In genomic region chr14:118473188-118473830, GRCm38 (mm10) we compare ENCODE assay signal across 9 mouse cellular contexts.
A peak's percentile ranks its signal among the peaks of the same experiment; 100 is the strongest.
DNase-seq lines count a peak whose midpoint lies in the region; ATAC-seq and TF ChIP-seq lines count a peak whose summit lies in the region.
"Had no signal": no experiment of that assay in that cellular context is flagged by ENCODE, and none has a peak within 500 bp of the region (broad histone marks: within the 10 kb centered on the region; RNA-seq: fewer than 3 reads in every experiment).

No protein-coding gene starts in this region.

- peak overlapping the region; percentile 51 for H3K9ac ChIP-seq in forebrain, embryonic 16.5 days (replicated peaks; ENCODE audit: low read depth, low read length)
- H3K9ac ChIP-seq in liver, embryonic 14.5 days (replicated peaks) = no peak overlapping the region

- no peak for TF ChIP-seq EP300 in liver, embryonic 14.5 days (IDR thresholded peaks at IDR 0.05; ENCODE audit: low read depth)

- 7% methylated on average over 20 of the region's 20 CpGs for WGBS in forebrain, embryonic 16.5 days
- WGBS in liver, embryonic 14.5 days (ENCODE audit: insufficient replicate concordance) = 17% methylated on average over 20 of the region's 20 CpGs

- no peak overlapping the region for H3K27ac ChIP-seq in forebrain, embryonic 16.5 days (ENCODE audit: low read length)
- no peak overlapping the region for H3K27ac ChIP-seq in liver, embryonic 14.5 days

- H3K4me1 ChIP-seq in E14TG2a.4 (replicated peaks; ENCODE audit: low read depth, low read length) = peaks cover 25% of the 10 kb centered on the region
- H3K4me1 ChIP-seq in forebrain, embryonic 16.5 days (replicated peaks; ENCODE audit: control insufficient read depth, insufficient read depth, low read length) = peaks cover 19% of the 10 kb centered on the region
- H3K4me1 ChIP-seq in liver, embryonic 14.5 days (replicated peaks; ENCODE audit: control insufficient read depth in 2 of 2, insufficient read depth in 2 of 2, low read length in 1 of 2) = no peaks in the 10 kb centered on the region

- peak overlapping the region; percentile 75 for H3K4me3 ChIP-seq in E14TG2a.4 (replicated peaks; ENCODE audit: low read length)
- peak overlapping the region; percentile 55 for H3K4me3 ChIP-seq in forebrain, embryonic 16.5 days (replicated peaks; ENCODE audit: low read length)
- H3K4me3 ChIP-seq in liver, embryonic 14.5 days (ENCODE audit: insufficient read depth in 1 of 2, low read depth in 2 of 2, low read length in 2 of 2) = peak overlapping the region in 1 of 2 experiments; percentile 31; a peak in 1 of 4 replicates

- H3K27me3 ChIP-seq in E14TG2a.4 (ENCODE audit: insufficient read depth, low read length) = peaks cover 17% of the 10 kb centered on the region
- no peaks in the 10 kb centered on the region; the same call in 1 of the 2 replicates for H3K27me3 ChIP-seq in forebrain, embryonic 16.5 days (replicated peaks; ENCODE audit: control insufficient read depth, insufficient read depth, low read length)
- H3K27me3 ChIP-seq in liver, embryonic 14.5 days (ENCODE audit: control insufficient read depth, insufficient read depth, low read length) = peaks cover 22% of the 10 kb centered on the region

- H3K9me3 ChIP-seq in E14TG2a.4 (ENCODE audit: low read length) = peaks cover 7% of the 10 kb centered on the region; the same call in 1 of the 2 replicates
- 0 out of 2 replicates have a peak, but pooled peaks cover 3% of the 10 kb centered on the region for H3K9me3 ChIP-seq in forebrain, embryonic 16.5 days (ENCODE audit: control insufficient read depth, low read length)
- no peaks in the 10 kb centered on the region for H3K9me3 ChIP-seq in liver, embryonic 14.5 days (ENCODE audit: control insufficient read depth, low read length)

- H3K36me3 ChIP-seq in E14TG2a.4 (ENCODE audit: insufficient read depth, low read length) = no peaks in the 10 kb centered on the region
- no peaks in the 10 kb centered on the region for H3K36me3 ChIP-seq in forebrain, embryonic 16.5 days (ENCODE audit: control insufficient read depth, insufficient read depth)
- no peaks in the 10 kb centered on the region for H3K36me3 ChIP-seq in liver, embryonic 14.5 days (replicated peaks; ENCODE audit: control insufficient read depth, insufficient read depth, low read depth)

- no peak for TF ChIP-seq CTCF in E14TG2a.4 (conservative IDR thresholded peaks at IDR 0.05; ENCODE audit: low read length)
- no peak for TF ChIP-seq CTCF in liver, embryonic 14.5 days (IDR thresholded peaks at IDR 0.05; ENCODE audit: low read depth)

- ATAC-seq in frontal cortex, adult (ENCODE audit: low TSS enrichment) = peak; percentile 60
- peak; percentile 62 for ATAC-seq in forebrain, embryonic 16.5 days
- ATAC-seq in liver, embryonic 14.5 days (ENCODE audit: insufficient read depth) = no peak

- no peak for DNase-seq in frontal cortex, adult 2 months (ENCODE audit: extremely low spot score in 1 of 2, low spot score in 1 of 2)
- no peak for DNase-seq in liver, embryonic 14.5 days (ENCODE audit: low read depth in 3 of 3, low spot score in 3 of 3)
- no peak for DNase-seq in cerebellum, adult 9-11 months
- DNase-seq in adipocyte (ENCODE audit: low spot score) (no peak), MN1 (ENCODE audit: low spot score) (no peak)
- DNase-seq: cerebellum, adult 8-10 months had no signal

- peak overlapping the region; percentile 94 for H3K4me2 ChIP-seq in forebrain, embryonic 16.5 days (ENCODE audit: low read length)
- peak overlapping the region; percentile 47 for H3K4me2 ChIP-seq in liver, embryonic 14.5 days (ENCODE audit: low read depth)
